Mouse (Mus musculus): ENCODE measurements at regions not wholly inside any gene's neighbourhood (a gene's known extent, or its start where the extent isn't known, plus 50 kb on each side); places are given as distances from the start of the nearest gene placed in this dataset.

DNA sequence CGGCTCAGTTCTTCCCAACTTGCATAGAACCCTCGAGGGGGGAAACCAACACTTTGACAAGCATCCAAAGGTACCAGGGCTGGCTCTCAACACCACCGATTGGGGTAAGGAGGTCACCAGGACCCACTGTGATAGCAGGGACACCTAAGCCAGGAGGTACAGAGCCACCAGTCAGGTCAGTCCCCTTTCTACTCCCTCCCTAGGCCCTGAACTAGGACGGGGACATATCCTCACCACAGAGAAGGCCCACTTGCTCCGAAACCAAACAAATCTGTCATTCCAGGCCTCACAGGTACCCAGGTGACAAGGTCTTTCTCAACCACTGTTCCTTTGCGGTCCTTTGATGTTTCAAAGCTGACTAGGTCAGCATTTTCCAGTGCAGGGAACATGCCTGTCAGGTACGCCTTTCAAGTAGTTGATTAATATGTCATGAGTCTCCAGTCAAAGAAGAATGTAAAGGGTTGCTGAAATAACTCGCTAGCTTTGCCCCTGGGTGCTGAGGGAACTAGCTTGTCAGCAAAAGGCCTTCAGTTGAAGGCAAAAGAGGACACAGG lies 95.4 kb downstream of the Zfp36l1 start:
- no peak for DNase-seq (ENCODE audit: low spot score)

DNA sequence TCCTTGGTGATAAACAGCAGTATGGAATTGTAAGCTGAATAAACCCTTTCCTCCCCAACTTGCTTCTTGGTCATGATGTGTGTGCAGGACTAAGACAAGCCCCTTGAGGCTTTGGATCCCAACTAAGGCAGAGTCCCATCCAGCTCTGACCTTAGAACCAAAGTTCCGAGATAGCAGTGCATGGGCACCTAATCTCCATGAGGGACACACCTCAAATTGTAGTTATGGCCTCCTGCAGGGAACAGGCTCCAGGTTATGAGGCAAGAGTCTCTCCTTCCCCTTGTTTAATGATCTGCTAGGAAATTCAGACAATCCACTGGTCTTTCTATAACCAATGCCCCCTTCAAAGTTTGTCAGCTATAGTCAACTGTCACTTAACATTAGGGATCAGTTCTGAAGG lies 96.9 kb downstream of the Zfp36l1 start:
- DNase-seq (ENCODE audit: low spot score) = no peak

DNA sequence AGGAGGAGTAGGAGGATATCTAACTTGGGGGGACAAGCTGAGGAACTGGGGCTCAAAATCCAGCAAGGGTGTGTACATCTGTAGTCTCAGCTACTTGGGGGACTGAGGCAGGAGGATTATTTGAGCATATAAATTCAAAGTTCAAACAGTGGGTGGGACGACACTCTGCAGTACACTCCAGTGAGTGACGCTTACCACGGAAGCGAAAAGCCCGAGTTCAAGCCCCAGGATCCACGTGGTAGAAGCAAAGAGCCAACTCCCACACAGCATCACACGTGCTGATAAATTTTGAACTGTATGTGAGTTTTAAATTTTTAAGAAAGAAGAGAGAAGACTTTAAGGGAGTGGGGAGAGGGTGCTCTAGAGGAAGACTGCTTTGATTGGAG lies 98.2 kb downstream of the Zfp36l1 start:
- no peak for DNase-seq (ENCODE audit: low spot score)

DNA sequence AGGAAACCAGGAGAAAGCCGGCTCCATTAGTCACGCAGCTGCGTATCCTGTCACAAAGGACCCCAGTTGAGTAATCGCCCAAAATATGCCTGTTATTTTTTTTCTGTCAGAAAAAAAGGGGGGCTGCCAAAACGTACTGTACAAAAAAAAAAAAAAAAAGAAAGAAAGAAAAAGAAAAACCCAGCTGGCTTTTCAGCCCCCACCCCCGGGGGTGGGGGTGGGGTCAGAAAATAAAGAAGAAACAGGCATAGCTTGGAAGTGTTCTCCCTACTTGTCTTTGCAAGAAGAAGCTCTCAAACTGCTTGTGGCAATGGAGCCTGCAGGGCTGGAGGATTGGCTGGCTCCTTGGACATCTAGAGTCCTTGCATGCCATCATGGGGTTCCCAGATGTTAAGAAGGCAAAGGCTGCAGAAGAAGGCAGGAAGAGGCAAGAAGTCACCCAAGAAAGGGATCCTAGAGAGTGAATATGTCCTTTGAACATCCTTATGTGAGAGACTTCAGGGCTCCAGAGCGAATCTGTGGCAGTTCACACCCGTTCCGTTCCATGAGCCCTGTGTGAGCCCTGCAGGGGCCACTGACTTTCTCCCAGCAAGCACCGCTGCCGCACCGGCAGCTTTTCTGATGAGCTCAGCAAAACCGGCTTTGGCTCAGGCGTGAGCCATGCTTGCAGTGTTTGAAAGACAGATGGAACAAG lies 98.8 kb downstream of the Zfp36l1 start:
- peak; percentile 52 for DNase-seq (ENCODE audit: low spot score)

DNA sequence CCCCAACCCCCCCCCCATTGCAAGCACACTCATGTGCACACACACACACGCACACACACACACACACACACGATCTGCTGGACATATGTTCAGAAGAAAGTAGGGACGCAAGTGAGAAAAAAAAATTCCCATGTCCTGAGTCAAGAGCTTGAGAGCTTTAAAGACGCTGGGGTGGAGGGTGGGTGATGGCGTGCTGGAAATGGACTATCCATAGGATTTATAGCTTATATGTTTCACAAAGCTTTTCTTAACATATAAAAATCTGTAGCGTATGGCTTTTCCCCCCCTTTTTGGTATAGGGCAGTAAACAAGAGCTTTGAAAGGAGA lies 99.3 kb downstream of the Zfp36l1 start:
- DNase-seq (ENCODE audit: low spot score) = no peak

DNA sequence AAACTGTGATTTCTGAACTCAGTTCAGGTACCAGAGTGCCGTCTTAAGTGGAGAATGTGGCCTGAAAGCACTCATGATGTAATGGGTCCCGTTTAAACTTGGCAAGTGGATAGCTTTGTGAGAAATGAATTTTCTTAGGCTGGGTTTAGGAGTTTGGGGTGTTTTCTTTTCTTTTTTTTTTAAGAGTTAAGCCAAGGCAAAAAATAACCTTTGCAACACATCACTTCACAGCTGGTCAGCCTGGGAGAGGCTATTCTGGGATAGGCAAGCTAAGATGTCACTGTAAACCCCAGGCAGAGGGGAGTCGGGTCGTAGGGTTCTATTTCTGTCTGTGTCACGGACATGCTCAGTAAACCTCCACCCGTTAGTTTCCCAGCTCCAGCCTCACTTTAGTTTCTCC lies 100.9 kb downstream of the Zfp36l1 start:
- no peak for DNase-seq (ENCODE audit: low spot score)

DNA sequence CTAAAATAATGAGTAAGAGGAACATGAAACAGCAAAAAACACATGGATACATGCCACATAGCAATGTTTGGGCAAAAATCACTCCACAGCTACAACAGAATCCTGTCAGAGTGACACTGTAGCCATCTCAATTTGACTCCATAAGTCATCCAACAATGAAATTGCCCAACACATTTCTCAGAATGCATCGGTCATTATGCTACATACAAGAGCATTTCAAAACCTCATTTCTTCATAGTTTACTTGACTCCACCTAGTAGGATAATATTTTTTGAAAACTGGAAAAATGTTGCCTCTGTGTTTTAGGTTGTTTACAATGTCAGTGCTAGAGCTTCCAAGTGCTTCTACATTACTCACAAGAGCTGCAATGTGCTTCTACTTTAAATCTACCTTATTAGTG lies 101.9 kb downstream of the Zfp36l1 start:
- no peak for DNase-seq (ENCODE audit: low spot score)

DNA sequence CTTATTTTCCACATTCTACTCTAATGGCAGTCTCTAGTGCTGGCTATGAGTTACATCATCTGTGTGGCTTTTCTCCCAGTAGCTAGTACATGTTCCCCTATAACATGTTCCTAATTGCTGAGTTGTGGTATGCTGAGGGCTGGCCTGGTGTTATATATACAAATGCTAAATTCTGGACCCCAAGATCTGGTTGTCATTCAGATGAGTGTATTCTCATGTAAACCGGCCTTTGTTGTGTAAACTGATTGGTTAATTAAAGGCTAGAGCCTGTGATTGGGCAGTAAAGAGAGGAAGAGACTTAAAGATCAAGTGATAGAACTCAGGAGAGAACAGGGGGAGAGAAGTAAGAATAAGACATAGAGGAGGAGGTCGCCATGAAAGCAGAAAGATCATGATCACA lies 102.6 kb downstream of the Zfp36l1 start:
- DNase-seq (ENCODE audit: low spot score) = no peak

DNA sequence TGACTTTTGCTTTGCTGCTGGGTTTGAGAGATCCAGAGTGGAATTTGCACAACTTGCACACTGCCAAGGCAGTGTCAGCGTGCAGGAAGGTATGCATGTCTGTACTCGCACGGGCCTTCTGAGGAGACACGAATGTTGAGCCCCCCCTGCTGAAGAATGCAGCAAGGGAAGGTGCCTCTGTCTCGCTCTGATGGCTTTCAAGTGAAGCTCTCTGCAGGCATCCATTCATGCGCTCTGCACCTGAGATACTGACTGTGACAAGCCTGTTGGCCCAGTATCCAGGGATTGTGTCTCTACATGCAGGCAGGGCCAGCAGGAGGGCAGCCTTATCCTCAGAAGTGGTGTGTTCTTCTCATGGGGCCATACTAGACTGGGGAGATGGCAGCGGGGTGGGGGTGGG lies 105.0 kb downstream of the Zfp36l1 start:
- DNase-seq (ENCODE audit: low spot score) = no peak

DNA sequence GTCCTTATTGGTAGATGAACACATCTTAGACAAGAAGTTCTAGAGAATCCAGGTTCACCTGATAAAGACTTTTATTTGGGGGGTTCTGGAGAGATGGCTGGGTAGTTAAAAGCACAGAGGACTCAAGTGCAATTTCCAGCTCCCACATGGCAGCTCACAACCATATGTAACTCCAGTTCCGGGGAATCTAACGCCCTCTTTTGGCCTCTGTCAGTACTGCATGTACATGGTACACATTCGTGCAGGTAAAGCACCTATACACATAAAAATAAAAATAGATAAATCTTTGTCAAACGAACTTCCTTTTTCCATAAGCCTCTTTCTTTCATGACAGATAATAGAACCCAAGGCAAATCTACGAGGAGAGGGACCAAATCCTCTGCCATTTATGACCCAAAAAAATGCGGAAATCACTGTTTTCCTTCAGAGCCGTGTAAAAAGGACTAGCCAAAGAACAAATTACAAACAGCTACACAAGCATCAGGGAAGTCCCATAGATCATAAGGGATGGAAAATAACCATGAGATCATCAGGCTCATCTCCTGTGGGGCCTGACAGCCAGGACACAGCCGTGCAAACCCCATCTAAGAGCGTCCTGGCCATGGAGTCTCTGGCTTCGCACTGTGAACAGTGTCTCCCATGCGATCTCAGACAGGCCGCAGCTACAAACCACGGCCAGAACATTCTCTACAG lies 107.4 kb downstream of the Zfp36l1 start:
- no peak for DNase-seq (ENCODE audit: low spot score)

DNA sequence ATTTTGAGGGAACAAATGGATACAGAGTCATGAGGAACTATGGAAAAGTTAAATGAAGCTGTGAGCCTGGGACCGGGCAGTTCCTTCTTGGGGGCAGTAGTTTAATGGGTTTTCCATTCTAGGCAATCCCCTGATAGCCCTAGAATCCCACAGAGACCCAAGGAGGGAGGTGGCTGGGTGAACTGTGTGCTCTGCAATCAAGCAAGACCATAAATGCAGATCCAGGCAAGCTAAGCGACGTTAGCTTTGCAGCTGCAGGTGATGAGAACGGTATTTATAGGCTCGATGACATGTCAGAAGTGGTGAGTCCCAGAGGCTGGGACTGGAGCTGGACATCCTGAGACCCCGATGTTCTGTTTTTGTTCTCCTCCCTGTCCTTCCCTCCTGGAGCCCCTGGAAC lies 108.2 kb downstream of the Zfp36l1 start:
- no peak for DNase-seq (ENCODE audit: low spot score)

DNA sequence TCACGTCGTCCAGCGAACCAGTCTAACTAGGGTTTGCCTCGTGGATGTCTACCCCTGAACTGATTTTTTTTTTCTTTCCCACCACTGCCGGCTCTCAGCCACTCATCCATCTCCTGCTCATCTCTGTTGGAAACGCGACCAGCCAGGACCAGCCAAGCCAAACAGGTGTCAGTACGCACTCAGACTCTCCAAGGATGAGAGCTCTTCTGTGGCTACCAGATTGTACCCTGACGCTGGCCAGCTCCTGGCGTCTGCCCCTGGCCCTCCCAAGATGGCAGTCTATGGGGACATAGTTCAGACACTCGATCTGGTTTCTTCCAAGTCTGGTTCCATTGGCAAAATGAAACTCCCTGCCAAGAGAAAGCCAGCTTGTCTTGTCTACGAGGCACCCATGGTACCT lies 109.3 kb downstream of the Zfp36l1 start:
- DNase-seq (ENCODE audit: low spot score) = no peak

DNA sequence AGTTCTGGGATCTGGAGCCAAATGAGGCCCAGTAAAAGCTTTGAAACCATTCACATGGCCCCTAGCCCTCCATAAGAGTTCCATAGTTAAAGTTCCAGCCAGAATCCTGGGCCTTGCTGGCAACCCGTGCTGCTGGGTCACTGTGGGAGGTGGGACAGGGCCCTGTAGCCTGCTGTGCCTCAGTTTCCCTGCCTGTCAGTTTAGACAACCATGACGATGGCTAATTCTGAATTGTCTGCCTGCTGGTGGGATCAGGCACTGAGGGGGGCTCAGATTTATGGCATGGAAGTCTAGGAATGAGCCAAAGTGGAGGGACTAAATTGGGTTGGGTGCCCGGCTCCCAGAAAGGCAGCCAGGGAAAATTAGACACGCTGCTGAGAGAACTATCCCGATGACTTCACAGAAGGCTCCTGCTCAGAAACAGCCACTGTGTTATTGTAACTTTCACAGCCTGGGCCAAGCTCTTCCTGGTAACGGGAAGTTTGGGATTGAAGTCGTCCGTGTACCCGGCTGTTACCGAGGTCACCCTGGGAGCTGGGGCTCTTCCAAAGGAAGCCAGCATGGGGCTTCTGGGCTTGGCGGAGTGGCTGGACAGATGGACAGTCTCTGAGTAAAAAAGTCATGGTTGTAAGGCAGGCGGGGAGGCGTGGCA lies 110.2 kb downstream of the Zfp36l1 start:
- DNase-seq (ENCODE audit: low spot score) = no peak

DNA sequence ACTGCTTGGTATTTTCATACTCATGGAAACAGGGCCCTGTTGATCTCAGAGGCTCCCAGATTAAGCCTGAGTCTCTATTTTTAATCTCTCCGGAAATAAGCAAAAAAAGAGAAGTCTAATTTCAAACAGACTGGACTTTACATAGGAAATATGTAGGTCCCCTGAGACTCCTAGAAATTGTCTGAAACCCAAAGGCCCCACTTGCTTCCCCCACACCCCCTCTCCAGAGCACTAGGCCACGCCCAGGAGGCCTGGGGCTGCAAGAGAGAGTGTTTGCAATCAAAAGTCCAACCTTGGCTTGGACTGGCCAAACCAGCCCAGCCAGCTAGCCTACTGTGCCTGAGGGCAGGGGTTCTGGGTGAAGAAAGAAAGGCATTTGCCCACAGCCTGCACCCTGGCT lies 111.0 kb downstream of the Zfp36l1 start:
- DNase-seq (ENCODE audit: low spot score) = no peak

DNA sequence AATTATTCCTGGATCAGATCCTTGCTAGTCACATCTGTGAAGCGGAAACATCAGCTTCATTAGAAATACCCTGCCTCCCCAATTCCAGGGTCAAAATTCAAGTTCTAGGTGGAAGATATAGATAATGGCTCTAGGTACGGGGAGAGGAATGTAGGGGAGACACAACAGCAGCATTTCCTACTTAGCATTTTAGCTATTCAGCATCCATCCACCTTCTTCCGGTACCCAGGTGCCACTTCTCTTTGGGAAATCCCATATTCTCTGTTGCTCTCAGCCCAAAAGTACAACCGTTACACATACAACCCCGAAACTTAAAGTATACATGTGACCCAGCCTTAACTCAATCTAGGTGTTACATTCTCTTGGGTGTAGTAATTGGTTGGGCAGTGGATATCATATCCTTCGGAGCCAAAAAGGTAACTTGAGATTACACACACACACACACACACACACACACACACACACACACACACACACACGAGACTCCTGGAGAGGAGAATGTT lies 112.9 kb downstream of the Zfp36l1 start:
- no peak for DNase-seq (ENCODE audit: low spot score)

DNA sequence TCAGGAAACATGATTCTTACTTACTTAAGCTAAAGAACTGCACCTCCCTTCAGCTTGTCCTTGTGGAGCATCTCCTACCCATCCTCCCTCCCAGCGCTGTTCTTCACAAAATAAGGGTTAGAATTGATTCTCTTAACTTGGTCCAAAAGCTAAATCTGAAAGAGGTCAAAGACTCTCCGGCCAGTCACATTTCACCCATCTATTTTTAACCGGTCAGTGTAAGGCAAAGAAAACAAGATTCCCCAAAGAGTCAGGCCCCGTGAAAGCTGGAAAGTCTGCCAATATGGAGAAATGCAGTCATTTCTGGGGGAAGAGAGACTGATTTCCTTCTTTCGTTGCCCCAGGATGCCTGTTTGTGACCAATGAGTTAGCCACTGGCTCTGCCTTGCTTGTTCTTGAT lies 114.0 kb downstream of the Zfp36l1 start:
- DNase-seq (ENCODE audit: low spot score) = no peak

DNA sequence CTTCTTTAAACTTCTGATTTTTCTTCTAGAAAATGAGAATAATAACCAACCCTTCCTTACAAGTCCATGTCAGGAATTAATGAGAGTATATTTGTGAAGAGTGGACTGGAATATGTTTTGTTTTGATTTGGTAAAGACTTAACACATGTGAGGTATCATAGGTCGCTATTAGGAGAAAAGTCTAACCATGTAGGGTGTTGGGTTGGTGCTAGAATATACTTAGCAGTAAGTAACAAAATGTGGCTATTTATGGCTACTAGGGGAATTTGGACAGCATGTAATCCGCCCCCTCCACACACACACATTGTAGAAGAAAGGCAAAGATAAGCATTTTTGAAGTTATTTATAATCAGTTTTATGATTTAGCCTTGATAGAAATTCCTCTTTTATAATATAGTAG lies 114.5 kb downstream of the Zfp36l1 start:
- no peak for DNase-seq (ENCODE audit: low spot score)

DNA sequence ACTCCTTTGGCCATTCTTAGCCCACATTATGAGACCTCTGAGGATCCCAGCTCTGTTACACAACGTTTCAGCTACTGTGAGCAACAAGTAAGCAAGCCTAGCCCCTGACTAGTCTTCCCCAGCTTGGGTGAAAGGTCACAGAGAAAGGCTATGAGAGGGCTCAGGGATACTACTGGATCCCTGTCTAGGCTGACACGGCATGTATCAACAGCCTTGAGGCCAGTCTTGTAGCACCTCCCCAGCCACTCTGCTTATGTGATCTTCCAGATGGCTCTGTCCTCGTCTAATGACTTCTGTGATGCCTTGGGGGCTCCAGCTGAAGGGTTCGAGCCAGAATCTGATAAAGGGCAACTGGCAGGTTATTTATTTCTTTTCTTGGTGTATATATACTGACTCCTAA lies 115.6 kb downstream of the Zfp36l1 start:
- no peak for DNase-seq (ENCODE audit: low spot score)

DNA sequence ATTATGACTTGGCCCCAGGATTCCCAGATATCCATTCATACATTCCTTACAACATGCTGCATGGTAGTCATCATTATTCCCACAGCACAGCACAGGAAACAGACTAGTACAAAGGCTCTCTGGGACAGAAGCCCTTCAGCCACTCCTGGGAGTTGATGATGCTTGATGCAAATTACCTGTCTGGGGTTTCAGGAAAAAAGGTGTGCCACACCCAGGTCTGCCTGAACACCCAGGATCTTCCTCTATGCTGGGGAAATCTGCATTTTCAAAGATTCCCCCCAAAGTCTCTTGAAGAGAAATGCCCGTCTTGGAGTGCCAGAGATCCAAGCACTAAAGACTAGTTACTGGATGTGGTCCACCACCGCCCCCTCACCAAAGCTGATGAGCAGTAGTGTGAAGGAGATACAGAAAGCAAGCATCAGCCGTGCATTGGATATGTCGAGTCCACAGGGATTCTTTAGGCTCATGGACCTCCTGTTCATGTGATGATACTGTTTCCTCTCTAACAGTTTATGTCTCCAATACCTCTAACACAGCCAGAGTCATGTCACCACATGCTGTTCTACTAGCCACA lies 117.2 kb downstream of the Zfp36l1 start:
- DNase-seq (ENCODE audit: low spot score) = no peak

DNA sequence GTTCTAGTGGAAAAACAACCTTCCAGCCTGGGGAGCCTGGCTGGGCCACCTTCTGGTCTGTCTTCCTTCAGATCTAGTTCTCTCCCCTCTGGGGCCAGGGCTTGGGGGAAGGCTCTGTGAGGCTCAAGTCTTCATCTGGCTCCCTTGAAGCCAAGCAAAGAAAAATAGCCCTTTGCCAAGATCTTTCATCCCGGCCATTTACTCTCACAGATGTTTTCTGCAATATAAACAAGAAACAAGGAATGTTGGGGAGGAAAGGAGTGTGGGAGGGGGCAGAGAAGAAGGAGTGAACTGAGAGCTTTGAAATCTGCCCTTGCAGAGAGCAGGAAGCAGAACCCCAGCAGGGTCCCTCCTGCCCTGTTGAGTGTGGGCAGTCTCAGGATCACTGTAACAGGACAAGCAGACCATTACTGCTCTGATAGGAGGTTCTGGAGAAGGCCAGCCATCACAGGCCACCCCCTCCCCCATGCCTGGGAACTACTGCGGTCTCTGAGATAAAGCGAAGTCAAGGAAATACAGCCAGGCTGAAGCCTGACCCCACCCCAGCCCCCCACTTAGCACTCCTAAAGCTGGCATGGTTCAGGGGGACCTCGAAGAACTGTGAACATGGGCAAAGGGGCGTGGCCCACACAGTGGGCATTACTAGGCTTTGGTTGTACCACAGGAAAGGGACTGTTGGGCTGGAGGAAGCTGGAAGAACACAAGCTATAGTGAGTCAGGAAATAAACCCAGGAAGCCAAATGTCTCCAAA lies 118.8 kb downstream of the Zfp36l1 start:
- DNase-seq (ENCODE audit: low spot score) = peak; percentile 47

DNA sequence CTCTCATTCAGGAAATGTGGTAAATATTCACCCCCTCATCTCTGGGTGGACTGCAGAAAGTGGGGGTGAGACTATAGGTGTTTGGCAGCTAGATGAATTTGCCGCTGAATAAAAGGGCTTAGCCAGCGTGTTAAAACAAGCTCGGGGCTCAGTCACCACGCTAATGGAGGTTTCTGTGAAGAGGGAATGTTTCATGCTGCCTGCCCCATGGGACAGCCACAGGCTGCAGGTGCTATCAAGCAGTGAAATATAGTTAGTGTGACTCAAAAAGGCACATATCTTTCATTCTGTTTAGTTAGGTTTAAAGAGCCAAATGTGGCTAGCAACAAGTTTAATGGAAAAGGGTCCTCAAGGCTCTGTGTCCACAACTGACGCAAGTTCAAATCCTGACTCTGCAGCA lies 121.5 kb downstream of the Zfp36l1 start:
- no peak for DNase-seq (ENCODE audit: low spot score)

DNA sequence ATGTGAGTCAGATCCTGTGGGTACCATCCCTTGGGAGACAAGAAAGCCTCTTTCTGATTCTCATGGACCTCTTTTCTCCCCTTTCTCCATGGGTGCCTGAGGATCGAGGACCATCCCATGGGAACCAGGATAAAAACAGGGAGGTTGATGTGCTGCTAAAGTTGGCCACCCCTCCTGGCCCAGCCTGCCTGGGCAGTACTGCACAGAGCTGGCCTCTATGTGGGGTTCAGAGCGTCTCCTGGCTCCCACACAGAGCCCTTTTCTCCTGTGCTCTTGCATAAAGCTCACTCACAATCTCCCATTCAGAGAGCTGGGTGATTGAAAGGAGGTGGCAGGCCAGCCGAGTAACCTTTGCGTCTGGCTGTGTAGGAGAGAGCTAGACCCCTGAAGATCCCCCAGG lies 122.1 kb downstream of the Zfp36l1 start:
- DNase-seq (ENCODE audit: low spot score) = no peak
